Mouse (Mus musculus) spleen, adult 18-20 months (tissue): ENCODE data around the gene Tmem184c.

Experiments used
- DNase-seq, 2 experiments: peaks; one replicate each; pipeline ENCODE4 v3.0.0; 2022; ENCODE audit warnings: mixed read lengths in 2 of 2

Tmem184c gene

GRCm38 (mm10) chr8:77610374-77610969, at the start of gene Tmem184c:
Tmem184c (minus strand) TSS chr8:77610698.
- DNase-seq, result peak; percentile 99 to 100

GRCm38 (mm10) chr8:77659534-77660080, 49.1 kb upstream of the Tmem184c start:
- DNase-seq, result no peak

- no peak for DNase-seq
These were observed 47.9 kb upstream of the Tmem184c start for GRCm38 (mm10) chr8:77658356-77658755.

GRCm38 (mm10) chr8:77650646-77651190, 40.2 kb upstream of the Tmem184c start:
- no peak for DNase-seq

- DNase-seq, result no peak
These were observed 29.8 kb upstream of the Tmem184c start for GRCm38 (mm10) chr8:77640093-77640839.

GRCm38 (mm10) chr8:77637593-77637992, 27.1 kb upstream of the Tmem184c start:
- DNase-seq, result no peak

GRCm38 (mm10) chr8:77634035-77634434, 23.5 kb upstream of the Tmem184c start:
- DNase-seq, result no peak

- DNase-seq, result no peak
These were observed 22.7 kb upstream of the Tmem184c start for GRCm38 (mm10) chr8:77633211-77633610.

GRCm38 (mm10) chr8:77630691-77631090, 20.2 kb upstream of the Tmem184c start:
- DNase-seq, result no peak

GRCm38 (mm10) chr8:77629858-77630537, 19.5 kb upstream of the Tmem184c start:
- DNase-seq, result peak; percentile 19 to 68

- no peak for DNase-seq
These were observed 13.2 kb upstream of the Tmem184c start for GRCm38 (mm10) chr8:77623677-77624209.

GRCm38 (mm10) chr8:77617916-77618315, 7.4 kb upstream of the Tmem184c start:
- DNase-seq, result no peak

- no peak for DNase-seq
These were observed 877 bp downstream of the Tmem184c start for GRCm38 (mm10) chr8:77609621-77610020.

- no peak for DNase-seq
These were observed 26.3 kb downstream of the Tmem184c start for GRCm38 (mm10) chr8:77584174-77584573.

GRCm38 (mm10) chr8:77577674-77578073, 32.8 kb downstream of the Tmem184c start:
- DNase-seq, result no peak

GRCm38 (mm10) chr8:77574229-77574628, 36.3 kb downstream of the Tmem184c start:
- no peak for DNase-seq

- no peak for DNase-seq
These were observed 49.1 kb downstream of the Tmem184c start for GRCm38 (mm10) chr8:77561441-77561840.

- DNase-seq, result no peak
These were observed 58.0 kb downstream of the Tmem184c start for GRCm38 (mm10) chr8:77552491-77552890.

GRCm38 (mm10) chr8:77549881-77550580, 60.5 kb downstream of the Tmem184c start:
- DNase-seq, result peak in 1 of 2 experiments; percentile 12

- DNase-seq, result peak; percentile 83 to 92
These were observed 61.3 kb downstream of the Tmem184c start, which contains the start of gene Prmt9 for GRCm38 (mm10) chr8:77549121-77549706. Prmt9 (plus strand) TSS chr8:77549397.
